Mouse (Mus musculus) retina, embryonic 14.5 days (tissue): ENCODE measurements around the gene Ptgds.
A peak's percentile ranks its signal among the peaks of the same experiment; 100 is the strongest.

Source experiments
- DNase-seq: peaks from one replicate; pipeline ENCODE4 v3.0.0-alpha.2; 2015; ENCODE audit warnings: low spot score

The Ptgds gene

DNA sequence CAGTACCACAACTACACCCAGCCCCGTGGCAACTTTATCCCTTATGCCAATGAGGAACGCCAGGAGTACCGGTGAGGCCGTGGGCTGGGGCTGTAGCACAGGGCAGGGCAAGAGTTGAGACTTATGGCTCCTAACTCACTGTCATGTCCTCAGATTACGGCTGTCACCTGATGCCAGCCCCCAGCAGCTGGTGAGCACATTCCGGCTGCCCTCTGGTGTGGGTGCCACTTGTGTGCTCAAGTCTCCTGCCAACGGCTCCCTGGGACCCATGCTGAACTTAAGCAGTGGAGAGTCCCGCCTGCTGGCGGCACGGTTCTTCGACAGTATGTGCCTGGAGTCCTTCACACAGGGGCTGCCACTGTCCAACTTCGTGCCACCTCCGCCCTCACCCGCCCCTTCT, 27.2 kb downstream of the Ptgds start:
- DNase-seq = no peak

DNA sequence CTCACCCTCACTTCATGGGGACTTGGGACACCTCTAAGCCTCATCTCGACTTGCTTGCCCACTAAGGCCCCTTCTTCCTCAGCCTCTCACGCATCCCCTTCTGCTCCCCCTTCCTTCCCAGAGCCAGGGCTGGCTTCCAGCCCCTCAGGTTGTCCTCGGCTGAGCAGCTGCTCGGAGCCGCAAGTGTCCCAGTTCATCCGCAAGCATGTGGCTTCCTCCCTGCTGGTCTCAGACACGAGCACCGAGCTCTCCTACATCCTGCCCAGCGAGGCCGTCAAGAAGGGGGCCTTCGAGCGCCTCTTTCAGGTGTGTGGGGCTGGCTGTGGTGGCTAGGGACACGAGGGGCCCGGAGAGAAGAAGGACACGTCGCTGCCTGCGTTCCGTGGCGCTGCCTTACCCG, 28.8 kb downstream of the Ptgds start:
- no peak for DNase-seq

DNA sequence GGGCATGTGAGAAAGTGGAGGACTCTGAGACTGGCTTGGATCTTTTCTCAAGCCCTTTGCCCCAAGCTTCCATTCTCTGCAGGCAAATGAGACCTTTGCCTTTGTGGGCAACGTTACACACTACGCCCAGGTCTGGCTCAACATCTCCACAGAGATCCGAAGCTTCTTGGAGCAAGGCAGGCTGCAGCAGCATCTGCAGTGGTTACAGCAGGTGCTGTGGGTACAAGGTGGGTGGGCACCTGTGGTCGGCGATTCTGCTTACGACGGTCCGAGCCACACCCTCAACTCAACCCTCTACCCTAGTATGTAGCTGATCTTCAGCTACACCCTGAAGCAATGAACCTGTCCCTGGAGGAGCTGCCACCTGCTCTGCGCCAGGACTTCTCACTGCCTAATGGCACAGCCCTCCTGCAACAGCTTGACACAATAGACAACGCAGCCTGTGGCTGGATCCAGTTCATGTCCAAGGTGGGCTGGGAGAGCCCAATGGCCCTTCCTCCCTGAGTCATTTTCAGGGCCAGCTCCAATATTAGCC, 33.5 kb downstream of the Ptgds start:
- no peak for DNase-seq

DNA sequence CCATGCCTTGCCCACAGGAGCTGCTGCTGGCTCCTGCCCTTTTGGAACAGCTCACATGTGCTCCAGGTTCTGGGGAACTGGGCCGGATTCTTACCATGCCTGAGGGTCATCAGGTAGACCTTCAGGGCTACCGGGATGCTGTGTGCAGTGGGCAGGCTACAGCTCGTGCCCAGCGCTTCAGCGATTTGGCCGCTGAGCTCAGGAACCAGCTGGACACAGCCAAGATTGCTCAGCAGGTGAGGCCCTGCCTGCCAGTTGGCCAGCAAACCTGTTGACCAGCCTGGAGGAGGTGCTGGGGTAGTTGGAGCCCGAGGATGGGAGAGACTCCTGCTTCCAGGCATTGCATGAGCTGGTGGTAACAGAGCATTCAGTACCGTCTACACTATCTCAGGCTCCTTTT, 35.6 kb downstream of the Ptgds start:
- DNase-seq = no peak

DNA sequence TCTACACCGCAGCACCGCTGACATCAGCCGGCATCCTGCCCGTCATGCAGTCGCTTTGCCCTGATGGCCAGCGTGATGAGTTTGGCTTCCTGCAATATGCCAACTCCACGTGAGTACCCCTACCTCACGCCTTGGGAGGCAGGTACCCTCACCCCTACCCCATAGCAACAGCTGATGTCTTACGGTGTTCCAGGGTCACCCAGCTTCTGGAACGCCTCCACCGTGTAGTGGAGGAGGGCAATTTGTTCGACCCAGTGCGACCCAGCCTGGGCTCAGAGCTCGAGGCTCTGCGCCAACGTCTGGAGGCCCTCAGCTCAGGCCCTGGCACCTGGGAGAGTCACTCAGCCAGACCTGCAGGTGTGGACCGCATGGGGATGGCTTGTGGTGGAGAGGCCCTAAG, 36.7 kb downstream of the Ptgds start:
- no peak for DNase-seq

DNA sequence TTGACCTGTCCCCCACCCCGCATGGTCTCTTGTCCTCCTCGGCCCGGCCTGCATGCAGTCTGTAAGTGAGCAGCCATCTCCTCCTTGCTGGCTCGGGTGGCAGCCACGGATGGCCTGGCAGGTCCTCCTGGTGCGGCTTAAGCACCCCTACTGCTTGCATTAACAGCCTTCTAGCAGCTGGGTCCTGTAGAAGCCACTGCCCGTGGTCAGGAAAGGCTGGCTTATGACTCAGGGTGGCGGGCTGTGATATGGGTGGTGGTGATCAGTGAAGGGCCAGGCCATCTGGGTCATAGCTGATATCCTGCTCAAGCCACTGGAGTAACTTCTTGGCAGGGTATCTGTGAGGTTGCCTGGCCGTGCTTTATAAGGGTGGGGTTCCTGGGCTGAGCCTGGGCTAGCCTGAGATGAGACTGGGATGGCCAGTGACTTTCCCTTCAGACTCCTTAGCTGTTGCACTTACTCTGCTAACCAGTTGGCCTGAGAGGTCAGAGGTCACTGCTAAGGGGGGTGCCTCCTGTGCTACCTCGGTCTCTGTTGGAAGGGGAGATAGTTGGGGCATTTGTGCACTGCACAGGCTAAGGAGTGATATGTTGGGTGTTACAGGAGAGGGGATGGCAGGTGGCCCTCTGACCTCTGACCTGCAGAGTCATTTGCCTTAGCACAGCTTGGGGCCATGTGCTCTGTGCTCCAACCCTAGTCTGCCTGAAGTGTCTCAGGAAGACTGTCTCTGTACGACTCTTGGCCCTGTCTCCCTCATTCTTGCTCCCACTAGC, 37.3 kb downstream of the Ptgds start:
- no peak for DNase-seq

DNA sequence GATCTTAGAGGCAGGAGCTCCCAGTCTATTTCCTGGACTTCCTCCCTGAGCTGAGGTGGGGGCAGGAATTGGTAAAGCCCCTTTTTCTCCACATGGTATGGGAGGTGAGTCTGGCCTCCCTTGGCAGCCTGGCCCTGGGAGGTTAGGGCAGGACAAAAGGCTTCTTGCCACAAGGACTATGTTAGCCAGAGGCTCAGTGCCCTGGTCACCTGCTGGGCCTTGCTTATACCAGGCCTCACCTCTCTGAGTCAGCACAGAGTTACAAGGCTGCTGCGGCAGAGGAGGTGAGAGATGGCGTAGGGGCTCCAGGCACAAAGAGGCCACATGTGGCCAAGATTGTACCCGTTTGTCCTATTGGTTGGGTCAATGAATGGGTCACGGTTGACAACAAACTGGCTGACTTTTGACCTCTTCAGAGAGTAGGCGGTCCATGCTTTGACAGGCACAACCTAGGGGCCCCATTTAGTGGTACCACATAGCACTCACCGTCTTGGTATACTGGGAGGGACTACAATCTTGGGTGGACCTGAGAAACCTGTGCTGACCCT, 38.5 kb downstream of the Ptgds start:
- no peak for DNase-seq

DNA sequence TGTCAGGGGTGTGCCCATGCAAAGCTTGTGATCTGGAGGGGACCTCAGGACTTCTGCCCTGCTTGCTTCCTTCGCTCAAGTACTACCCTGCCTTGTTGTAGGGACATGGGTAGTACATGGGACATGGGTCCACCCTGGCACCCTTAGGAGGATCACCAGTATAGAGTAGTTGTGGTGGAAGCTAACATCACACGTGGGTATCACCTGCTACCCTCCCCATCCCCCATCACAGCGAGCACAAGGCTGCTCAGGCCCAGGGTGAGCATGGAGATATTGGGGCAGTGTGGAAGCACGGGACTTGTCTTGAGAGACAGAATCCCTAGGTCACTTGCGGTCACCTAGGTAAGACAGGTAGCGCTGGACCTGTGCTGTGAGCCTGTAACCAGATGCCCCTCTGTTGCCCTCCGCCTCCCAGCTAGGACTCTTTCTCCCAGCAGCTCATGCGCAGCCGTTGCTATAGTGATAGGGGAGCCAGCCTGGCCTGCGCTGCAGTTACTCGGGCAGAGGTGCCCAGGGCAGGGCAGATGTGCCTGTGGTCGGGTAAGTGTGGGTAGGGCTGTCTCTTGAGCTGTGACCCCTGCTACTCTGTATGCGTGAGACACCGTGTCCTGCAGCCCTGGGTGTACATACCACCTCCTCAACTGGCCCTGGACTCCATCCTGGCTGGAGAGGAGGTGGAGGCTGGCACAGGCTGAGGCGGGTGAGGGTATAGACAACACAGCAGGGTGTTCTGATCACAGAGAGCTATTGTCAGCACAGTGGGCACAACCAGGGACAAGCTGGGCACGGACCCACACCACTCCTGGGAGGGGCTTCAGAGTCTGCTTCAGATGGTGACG, 39.2 kb downstream of the Ptgds start:
- peak; percentile 32 for DNase-seq

DNA sequence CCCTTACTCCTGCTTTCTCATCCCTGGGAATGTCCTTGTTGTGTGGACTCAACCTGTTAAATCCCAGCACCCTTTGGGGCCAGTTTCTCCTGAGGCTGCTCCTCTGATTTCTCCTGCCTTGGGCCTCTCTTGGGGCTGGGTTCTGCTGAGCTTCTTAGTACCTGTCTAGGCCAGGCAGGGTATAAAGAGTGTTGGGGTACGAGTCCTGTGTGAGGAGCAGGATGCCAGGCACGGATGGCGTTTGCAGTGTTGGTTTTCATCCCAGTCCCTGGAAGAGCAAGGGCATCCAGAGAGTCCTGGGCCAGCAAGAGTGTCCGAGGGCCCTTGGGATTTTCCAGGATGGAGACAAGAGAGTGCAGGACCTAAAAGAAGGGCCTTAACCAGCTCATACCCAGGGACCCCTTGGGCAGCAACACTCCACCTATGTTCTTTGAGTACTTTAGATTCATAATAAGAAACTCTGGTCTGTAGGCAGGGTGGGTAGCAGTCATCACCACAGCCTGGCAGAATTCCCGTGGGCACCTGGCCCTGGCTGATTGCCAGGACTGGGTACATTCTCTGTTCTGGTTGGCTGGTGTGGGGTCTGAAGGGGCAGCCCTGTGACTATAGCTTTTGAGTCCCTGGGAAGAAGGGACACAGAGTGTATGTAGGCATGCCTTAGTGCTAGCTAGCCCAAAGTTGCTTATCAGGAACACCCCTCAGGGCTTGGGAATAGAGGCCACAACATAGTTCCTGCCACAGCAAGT, 40.2 kb downstream of the Ptgds start:
- no peak for DNase-seq

DNA sequence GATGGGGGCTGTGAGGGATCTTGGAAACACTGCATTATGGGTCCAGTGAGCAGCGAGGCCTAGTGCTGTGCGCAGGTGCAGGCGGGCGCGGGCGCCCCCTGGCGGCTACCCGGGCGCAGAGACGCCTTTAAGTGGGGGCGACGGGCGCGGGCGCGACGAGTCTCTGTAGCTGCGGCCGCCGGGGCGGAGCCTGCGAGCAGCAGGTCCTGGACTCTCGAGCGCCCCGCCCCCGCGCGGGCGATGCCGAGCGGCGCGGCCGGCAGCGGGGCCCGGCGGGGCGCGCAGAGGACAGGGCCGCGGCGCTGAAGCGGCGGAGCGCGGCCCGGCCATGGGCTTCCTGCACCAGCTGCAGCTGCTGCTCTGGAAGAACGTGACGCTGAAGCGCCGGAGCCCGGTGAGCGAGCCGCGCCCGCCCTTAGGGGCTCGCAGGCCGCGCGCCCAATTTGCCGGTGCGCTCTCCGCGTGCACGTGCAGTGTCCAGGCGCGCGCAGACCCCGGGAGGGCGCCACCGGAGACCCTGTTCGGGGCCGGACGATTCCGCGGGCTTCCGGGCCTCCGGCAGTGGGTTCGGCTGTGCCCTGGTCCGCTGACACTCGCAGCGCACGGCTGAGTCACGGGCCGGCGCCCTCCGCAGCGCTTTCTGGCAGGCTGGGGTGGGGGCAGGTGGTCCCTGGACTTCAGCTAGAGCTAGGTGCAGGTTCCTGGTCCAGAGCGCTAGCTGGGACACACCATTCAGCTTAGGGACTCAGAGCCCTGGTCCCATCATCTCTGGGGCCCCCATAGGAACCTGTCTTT, 41.2 kb downstream of the Ptgds start, which contains the start of gene Abca2:
Abca2 (plus strand) TSS at position 262 of the 795 bp plus-strand sequence.
- peak; percentile 97 for DNase-seq

DNA sequence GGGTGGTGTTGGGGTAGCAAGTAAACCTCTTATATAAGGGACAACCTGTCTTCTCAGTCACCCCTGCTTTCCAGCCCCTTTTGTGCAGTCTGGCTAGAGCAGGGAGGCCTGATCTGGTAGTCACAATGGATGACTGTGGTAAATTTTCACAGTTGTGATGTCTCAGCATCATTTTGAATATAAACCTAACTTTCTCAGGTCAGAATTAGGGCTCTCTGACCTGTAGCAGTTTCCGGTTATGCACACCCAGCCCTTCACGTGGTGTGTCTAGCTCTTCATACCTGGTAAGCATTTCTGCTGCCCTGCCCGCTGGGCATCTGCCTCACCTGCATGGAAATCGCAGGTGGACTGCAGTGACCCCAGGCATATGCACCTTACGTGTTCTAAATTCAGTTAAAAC, 42.6 kb downstream of the Ptgds start:
- no peak for DNase-seq

DNA sequence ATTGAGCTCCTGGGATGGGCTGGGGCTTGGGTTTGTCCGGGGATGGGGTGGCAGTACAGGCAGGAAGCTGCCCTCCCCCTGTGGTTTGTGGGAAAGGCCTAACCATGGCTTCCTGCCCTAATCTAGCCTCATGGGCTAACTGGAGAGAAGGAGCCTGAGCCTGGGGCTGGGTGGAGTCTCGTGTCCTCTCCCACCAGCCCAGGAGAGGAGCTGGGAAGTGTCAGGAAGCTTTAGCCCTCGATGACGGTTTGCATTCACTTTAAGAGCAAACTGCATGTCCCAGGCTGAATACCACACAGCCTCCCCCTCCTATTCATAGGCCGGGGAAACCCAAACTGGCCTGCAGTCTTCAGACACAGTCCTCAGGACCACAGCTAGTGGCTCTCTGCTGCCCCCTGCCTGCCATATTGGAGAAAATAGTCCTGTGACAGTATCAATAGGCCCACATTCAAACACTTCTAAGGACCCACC, 43.1 kb downstream of the Ptgds start:
- peak; percentile 93 for DNase-seq

DNA sequence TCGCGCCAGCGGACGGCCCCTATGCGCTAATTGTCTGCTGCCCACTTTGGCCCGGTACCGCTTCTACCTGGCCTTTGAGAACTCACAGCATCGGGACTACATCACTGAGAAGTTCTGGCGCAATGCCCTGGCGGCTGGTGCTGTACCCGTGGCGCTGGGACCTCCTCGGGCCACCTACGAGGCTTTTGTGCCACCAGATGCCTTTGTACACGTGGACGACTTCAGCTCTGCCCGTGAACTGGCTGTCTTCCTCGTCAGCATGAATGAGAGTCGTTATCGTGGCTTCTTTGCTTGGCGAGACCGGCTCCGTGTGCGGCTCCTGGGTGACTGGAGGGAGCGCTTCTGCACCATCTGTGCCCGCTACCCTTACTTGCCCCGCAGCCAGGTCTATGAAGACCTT, 44.4 kb downstream of the Ptgds start:
- DNase-seq = no peak

DNA sequence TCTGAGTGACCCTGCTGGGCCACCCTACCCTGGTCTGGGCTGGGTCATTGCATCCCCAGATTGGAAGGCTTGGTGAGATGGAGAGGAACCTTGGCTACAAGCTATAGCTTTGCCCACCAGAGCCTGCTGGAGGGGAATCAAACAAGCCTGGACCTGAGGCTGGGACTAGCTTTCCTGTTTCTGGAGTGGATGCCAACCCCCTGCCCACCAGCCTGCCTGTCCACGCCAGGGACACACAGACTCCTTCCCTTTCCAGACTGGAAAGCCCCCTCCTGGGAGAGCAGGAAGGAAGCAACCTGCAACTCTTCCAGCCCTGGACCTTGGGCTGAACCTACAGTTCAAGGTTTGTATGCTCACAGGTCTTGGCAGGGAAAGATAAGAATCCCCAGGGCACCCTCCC, 46.2 kb downstream of the Ptgds start:
- no peak for DNase-seq

DNA sequence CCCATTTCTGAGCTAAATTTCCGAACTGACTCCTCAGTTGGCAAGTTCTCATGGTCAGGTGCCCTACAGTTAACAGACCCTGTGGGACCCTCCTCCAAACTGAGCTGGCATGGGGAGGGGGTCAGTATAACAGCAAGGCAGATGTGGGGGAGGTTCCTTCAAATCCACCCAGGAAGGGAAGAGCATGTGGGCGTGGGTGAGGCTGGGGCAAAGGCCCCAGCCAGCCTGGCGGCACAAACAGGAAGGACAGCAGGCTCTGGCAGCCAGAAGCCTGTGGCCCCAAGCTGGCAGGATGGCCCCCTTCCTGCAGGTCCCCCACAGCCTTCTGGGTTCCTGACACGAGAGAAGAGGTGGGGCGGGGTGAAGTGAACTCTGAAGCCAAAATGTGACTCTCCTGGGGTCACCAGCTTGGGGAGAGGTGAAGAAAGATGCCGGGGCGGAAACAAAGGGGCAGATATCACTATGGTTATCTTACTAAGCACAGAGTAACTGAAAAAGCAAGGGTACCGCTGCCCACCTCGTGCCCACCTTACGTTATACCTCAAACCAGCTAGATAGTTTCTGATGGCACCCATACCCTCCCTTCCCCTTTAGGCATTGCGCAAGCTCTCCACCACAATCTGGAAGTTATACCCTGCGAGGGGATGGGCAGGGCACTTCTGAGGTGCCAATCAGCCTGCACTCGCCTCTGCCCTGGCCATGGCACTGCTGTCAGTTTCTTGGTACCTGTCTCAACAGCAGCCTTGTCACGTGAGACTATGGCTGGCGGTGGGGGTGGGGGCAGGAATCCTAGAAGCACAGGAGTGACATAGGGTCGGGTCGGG, 47.0 kb downstream of the Ptgds start, which contains the start of gene Fut7:
Fut7 (plus strand) TSS at position 681 of the 824 bp plus-strand sequence.
- DNase-seq = no peak

DNA sequence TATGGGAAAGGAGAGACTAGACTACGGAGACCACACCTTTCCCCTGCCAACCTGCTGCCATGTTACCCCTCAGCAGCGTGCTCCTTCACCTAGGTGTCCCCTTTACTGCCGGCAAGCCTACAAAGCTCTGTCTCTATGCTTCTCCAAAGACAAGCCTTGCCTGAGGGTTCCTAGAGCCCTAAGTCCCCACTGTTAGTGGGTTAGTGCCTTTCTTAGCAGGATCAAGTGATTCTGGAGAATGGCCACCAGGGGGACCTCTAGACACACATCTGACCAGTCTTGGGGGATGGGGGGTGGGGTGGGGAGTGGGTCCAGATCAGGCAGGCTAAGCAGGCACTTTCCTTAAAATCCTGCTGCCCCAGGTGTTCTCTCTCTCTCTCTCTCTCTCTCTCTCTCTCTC, 48.0 kb downstream of the Ptgds start:
- peak; percentile 87 for DNase-seq

DNA sequence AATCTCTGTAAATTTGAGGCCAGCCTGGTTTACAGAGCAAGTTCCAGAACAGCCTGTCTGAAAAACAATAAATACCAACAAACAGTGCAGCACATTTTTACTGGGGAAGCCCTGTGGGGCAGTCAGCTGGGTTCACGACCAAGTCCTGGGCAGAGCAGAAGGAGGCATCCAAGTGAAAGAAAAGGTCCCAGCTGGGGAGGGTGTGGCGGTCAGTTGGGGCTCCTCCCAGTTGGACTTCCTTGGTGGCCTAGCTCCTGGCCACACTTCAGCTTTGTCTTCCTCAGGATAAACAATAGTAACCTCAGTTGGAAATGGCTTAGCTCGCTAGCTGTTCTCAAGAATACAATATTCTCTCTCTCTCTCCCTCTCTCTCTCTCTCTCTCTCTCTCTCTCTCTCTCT, 52.4 kb downstream of the Ptgds start:
- DNase-seq = no peak
